Mouse (Mus musculus) limb, embryonic 10.5 days (tissue): Measurements from ENCODE around the gene Gpr1. TPM values are rescaled to one million over a fixed set of nuclear protein-coding genes. Genes with fewer than 3 reads are reported as not detected.

Experiments
- DNase-seq: peaks from one replicate; pipeline ENCODE4 v3.0.0-alpha.2; 2017; ENCODE audit warnings: low spot score
- H3K27ac ChIP-seq: fragments of 300-500 bp; sonication (generic); 2 replicates; pipeline ENCODE4 v1.5.1; 2016; ENCODE audit warnings: mild to moderate bottlenecking
- H3K27me3 ChIP-seq: fragments of 300-500 bp; sonication (generic); 2 replicates; pipeline ENCODE4 v1.6.1; 2016; ENCODE audit warnings: low read depth, mild to moderate bottlenecking; ENCODE audit not compliant: poor library complexity, severe bottlenecking
- H3K36me3 ChIP-seq: fragments of 300-500 bp; sonication (generic); 2 replicates; pipeline ENCODE4 v1.6.1; 2016; ENCODE audit warnings: mild to moderate bottlenecking, moderate library complexity
- H3K4me1 ChIP-seq: fragments of 300-500 bp; sonication (generic); 2 replicates; pipeline ENCODE4 v1.6.1; 2016
- H3K4me3 ChIP-seq: fragments of 300-500 bp; sonication (generic); 2 replicates; pipeline ENCODE4 v1.5.1; 2016; ENCODE audit warnings: mild to moderate bottlenecking, moderate library complexity
- H3K9me3 ChIP-seq: fragments of 300-500 bp; sonication (generic); replicated peaks from 2 replicates; pipeline ENCODE4 v1.6.1; 2016; ENCODE audit warnings: mild to moderate bottlenecking
- WGBS: fragments of 180-500 bp; shearing (Covaris S2); methylation state at CpG from one replicate; pipeline ENCODE4 v1.1.7; 2016; 5-methylcytosine and 5-hydroxymethylcytosine counted together
- polyA plus RNA-seq: library from polyadenylated mRNA; unstranded; fragments of >200 nt; fragmentation: Nextera tagmentation; extraction: Ambion mirVana; gene quantifications from 2 replicates; pipeline ENCODE4 v1.2.1, GENCODE M21; 2016

Gpr1 gene
- polyA plus RNA-seq, 1 experiment from 2014 or later = 0.08 TPM

DNA sequence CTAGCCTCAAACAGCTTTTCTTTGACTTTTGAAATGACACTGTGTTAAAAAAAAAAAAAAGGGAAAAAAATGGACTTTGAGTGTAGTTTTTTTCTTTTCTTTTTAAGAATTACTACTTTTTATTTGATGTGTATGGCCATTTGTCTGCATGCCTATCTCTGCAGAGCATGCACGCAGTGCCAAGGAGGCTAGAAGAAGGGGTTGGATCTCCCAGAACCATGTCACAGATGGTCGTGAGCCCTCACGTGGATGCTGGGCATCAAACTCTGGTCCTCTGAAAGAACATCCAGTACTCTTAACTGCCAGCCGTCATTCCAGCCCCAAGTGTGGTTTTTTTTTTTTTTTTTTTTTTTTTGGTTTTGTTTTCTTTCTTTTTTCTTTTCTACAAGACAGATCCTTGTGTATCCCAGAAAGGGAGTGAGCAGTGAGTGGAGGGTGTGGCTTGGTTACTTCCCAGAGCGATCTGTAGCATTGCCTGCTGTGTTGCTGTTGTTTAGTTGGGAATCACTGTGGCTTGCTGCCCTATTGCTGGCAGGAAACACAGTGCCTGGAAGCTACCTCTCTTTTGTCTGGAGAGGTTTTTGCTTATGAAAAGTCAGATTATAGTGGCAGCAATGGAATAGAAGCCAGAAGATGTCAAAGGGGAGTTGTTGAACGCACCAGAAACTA is 4.3 kb downstream of the Gpr1 start:
- Histone ChIP-seq H3K27ac (no peak overlapping the region), H3K4me1 (peaks cover 15% of the 10 kb centered on the region; the same call in 1 of the 2 replicates), H3K9me3 (no peaks in the 10 kb centered on the region), H3K36me3 (no peaks in the 10 kb centered on the region), H3K27me3 (peaks cover 71% of the 10 kb centered on the region), H3K4me3 (no peak overlapping the region)
- no peak for DNase-seq
- WGBS = 25% methylated on average over 6 of the region's 6 CpGs

DNA sequence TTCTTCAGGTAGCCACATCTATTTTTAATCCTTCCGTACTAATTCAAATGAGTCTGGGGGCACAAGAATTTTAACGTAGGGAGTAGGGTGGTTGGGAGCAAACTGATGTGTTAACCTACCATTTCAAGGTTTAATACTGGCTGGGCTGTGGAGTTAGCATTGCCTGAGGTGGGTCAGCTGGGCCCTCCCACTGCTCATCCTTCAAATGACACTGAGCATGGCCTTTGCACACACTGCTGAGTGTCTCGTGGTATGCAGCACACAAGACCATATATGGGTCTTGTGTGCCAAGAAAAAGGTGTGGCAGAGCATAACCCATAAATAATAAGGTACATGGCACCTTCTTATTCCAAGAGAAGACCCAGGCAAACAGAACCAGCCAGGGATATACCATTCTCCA is 6.7 kb downstream of the Gpr1 start:
- 76% methylated on average over 3 of the region's 3 CpGs for WGBS
- Histone ChIP-seq H3K36me3 (no peaks in the 10 kb centered on the region), H3K9me3 (no peaks in the 10 kb centered on the region), H3K4me3 (no peak overlapping the region), H3K4me1 (peaks cover 19% of the 10 kb centered on the region), H3K27me3 (peaks cover 62% of the 10 kb centered on the region), H3K27ac (no peak overlapping the region)
- no peak for DNase-seq

DNA sequence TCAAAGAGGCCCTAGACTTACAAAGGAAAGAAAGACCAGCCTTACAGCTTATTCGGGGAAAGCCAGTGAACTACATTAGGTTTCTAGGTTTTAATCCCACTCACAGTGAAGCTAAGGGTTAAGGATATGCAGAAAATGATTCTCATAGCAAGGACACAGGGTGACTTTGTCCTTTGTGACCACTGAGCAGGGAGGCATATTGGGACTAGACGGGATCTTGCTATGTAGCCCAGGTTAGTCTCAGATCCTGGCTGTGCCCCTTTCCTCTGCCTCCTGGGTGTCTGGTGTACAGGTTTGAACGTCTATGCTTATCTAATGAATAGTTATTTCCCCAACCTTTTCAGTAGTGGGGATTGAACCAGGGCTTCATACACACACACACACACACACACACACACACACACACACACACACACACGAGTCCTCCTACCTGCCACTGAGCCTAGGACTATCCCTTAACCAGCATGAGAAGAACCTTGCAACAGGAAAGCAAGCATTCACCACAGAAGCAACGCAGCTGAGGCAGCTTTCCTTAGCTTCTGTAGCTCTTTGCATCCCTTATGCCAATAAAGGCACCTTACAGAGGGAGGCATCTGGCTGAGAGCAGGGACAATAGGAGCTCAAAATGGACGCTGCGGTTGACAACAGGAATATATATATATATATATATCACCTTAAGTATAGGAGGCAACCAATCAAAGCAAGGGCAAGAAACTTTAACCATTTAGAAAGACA is 9.5 kb downstream of the Gpr1 start:
- Histone ChIP-seq H3K4me3 (no peak overlapping the region), H3K4me1 (peaks cover 19% of the 10 kb centered on the region), H3K36me3 (no peaks in the 10 kb centered on the region), H3K27me3 (peaks cover 56% of the 10 kb centered on the region; the same call in 1 of the 2 replicates), H3K9me3 (peaks cover 6% of the 10 kb centered on the region; the same call in 1 of the 2 replicates), H3K27ac (no peak overlapping the region)
- 41% methylated on average over 7 of the region's 7 CpGs for WGBS
- DNase-seq = no peak

DNA sequence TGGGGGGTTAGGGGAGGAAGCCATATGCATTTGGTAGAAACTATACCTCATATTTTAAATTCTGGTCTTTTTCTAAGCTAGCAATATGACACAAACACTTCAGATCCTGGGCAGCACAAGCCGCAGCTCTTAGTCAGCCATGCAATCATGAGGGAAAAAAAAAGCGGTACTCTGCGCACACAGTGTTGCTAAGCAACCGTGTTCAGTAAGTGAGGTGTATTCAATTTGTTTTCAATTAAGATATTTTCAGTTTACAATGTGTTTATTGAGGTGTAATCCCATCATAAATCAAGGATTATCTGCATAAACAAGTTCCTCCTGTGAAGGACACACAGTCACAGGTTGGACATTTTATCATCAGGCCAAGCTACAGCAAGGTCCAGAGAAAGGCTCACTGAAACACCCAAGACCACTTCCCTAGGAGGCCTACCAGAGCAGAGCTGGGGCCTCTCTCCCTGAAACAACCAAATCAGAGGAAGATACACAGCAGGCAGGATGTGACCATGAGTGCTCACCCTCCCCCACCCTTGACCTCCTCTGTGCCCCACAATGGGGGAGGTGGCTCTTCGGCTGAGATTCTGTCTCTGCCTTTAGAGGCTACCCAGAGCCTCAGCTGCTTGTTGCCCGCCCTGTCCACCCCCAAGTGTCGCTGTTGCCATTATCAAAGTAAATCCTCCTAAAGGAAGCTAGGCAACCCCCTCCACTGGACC is 10.2 kb downstream of the Gpr1 start:
- peaks cover 19% of the 10 kb centered on the region for H3K4me1 ChIP-seq
- WGBS = 14% methylated on average over 7 of the region's 7 CpGs
- peaks cover 7% of the 10 kb centered on the region; the same call in 1 of the 2 replicates for H3K9me3 ChIP-seq
- no peak overlapping the region for H3K27ac ChIP-seq
- H3K27me3 ChIP-seq = peaks cover 52% of the 10 kb centered on the region; the same call in 1 of the 2 replicates
- peak; percentile 53 for DNase-seq
- H3K4me3 ChIP-seq = no peak overlapping the region
- no peaks in the 10 kb centered on the region for H3K36me3 ChIP-seq

DNA sequence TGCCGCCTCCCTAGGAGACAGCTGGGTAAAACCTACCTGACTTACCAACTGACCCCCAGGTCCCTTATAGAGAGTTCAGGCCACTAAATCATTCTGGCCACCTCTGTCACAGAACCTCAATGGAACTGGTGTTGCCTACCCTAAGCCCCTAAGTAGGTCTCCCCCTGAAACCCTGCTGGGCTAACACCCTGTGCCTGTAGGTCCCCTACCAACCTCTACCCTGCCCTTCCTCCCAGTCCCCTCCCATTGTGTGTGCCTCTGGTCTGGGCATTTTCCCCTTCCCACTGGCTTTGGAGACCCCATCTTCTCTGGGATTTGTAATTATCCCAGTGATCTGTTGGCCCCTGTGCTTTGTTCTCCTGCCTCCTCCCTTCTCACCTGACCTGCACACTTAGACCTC is 10.9 kb downstream of the Gpr1 start:
- Histone ChIP-seq H3K27me3 (peaks cover 52% of the 10 kb centered on the region; the same call in 1 of the 2 replicates), H3K27ac (peak overlapping the region; percentile 21; the same call in 1 of the 2 replicates), H3K4me3 (no peak overlapping the region), H3K36me3 (no peaks in the 10 kb centered on the region), H3K9me3 (peaks cover 7% of the 10 kb centered on the region; the same call in 1 of the 2 replicates), H3K4me1 (peaks cover 19% of the 10 kb centered on the region)
- no peak for DNase-seq
- WGBS = 76% methylated on average over 1 of the region's 1 CpGs

DNA sequence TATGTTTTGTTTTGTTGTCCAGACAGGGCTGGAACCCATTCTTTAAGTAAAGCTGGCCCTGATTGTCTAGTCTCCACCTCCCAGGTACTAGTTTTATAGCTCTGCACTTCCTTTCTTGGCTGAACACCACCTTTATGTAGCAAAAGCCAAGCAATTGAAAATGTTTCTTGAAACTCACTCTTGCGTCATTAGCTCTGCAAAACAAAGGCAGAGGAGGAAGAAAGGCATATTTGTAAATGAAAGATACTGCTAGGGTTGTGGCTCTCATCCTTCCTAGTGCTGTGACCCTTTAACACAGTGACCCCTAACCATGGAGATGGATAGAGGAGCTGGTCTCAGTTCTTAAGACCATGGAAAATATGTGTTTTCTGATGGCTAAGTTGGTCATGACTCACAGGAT is 12.7 kb downstream of the Gpr1 start:
- Histone ChIP-seq H3K36me3 (no peaks in the 10 kb centered on the region), H3K27me3 (peaks cover 41% of the 10 kb centered on the region; the same call in 1 of the 2 replicates), H3K4me3 (no peak overlapping the region), H3K4me1 (peaks cover 19% of the 10 kb centered on the region), H3K27ac (no peak overlapping the region), H3K9me3 (peaks cover 7% of the 10 kb centered on the region; the same call in 1 of the 2 replicates)
- no peak for DNase-seq
- WGBS = 77% methylated on average over 1 of the region's 1 CpGs

DNA sequence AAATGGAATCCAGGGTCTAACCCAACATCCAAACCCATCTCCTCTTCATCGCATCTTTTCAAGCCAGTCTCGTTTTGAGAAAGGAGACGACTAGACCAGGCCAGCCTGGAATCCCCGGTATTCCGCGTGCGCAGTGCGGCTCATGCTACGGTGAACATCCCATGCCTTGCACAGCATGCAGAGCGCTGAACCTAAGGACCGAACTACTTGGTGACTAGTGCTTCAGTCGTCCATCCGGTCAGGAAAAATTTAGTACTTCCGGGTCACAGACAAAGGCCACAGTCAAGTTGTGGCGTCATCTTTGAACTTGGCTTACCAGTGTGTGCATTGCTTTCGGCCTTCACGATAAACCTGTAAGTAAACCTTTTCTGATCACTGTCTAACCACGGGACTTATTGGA is 14.0 kb downstream of the Gpr1 start:
- no peak for DNase-seq
- H3K4me3 ChIP-seq = no peak overlapping the region
- 92% methylated on average over 18 of the region's 18 CpGs for WGBS

DNA sequence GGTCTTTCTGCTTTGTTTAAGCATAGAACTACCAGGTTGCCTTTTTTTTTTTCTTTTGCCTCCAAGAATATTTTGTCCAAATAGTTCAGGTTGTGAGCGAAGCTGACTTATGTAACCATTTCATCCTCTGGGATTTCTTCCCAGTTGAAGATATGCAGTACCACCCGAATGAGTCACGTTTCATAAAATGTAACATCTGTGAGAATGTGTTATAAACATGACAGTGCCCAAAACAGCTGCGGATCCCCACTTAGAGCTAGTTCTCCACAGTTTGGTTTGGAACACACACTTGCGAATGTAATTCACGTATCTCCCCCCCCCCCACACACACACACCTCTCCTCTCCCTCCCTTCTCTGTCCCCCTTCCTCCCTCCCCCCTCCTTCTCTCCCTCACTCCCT is 15.0 kb downstream of the Gpr1 start:
- no peak overlapping the region for H3K4me3 ChIP-seq
- no peak for DNase-seq
- 94% methylated on average over 6 of the region's 6 CpGs for WGBS

More for the DNA sequence above, 14.0 kb downstream of the Gpr1 start:
- Histone ChIP-seq H3K9me3 (peaks cover 7% of the 10 kb centered on the region; the same call in 1 of the 2 replicates), H3K27me3 (peaks cover 30% of the 10 kb centered on the region; the same call in 1 of the 2 replicates), H3K36me3 (no peaks in the 10 kb centered on the region), H3K27ac (no peak overlapping the region), H3K4me1 (peaks cover 19% of the 10 kb centered on the region)

DNA sequence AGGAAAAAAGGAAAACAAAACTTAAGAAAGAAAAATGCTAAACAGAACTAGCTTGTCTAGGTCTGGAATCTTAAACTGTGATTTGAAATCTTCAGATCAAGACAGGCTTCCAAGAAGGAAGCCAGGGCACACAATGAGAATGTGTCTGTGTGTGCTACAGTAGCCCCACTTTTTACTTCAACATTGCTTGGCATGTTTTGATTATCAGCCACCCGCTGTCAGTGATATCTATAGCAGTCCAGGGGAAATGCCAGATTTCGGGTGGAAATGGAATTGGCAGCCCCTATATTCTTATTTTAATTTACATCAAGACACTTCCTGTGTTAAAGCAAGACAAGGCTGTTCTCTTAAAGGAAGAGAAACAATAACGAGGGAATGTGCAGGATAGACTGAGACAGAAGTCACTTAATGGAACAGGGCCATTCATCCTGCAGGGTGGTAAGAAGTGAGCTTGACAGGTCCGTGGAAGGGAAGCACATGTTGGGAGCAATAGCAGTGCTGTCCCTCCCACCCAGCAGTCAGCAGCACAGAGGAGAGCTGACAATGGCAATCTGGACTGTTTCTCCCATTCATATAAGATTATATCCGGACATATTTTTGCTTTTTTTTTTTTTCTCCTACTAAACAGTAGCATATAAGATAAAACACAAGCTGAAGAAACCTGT is 18.4 kb downstream of the Gpr1 start:
- peaks cover 7% of the 10 kb centered on the region; the same call in 1 of the 2 replicates for H3K9me3 ChIP-seq
- H3K4me1 ChIP-seq = no peaks in the 10 kb centered on the region
- no peak overlapping the region for H3K27ac ChIP-seq
- no peak overlapping the region for H3K4me3 ChIP-seq
- no peaks in the 10 kb centered on the region; the same call in 1 of the 2 replicates for H3K27me3 ChIP-seq
- no peak for DNase-seq
- WGBS = 69% methylated on average over 5 of the region's 5 CpGs
- no peaks in the 10 kb centered on the region for H3K36me3 ChIP-seq

More for the DNA sequence above, 15.0 kb downstream of the Gpr1 start:
- Histone ChIP-seq H3K36me3 (no peaks in the 10 kb centered on the region), H3K27me3 (peaks cover 23% of the 10 kb centered on the region; the same call in 1 of the 2 replicates), H3K27ac (no peak overlapping the region), H3K4me1 (peaks cover 12% of the 10 kb centered on the region), H3K9me3 (peaks cover 7% of the 10 kb centered on the region; the same call in 1 of the 2 replicates)

DNA sequence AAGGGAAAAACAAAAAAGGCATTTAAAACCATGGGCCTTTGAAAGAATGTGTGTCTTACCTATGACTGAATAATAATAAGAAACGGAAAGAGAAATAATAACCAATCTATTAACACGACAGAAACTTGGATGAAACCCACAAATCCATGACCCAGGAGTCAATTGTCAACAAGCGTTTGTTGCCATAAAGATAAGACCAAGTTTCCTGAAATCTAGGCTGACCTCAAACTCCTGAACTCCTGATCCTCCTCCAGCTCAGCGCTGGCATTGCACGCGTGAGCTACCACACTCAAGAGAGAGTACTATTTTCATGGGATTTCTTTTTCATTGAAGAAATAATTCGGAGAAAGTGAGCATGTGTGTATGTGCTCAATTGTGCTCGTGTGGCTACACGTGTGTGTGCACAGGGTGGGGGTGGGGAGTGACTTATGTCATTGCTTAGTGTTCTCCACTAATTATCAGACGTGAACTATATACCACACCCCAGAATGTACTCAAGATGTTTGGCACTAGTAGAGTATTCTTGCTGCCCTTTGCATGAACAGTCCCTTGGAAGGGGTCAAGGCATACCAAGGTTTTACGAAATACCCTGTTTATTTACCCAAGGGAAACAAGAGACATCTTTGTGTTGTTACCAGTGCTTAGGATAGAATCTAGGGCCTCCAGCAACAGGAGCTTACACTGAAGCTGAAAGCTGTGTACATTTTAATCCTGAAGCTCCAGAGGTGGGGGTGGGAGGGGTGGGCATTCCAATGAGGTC is 21.9 kb downstream of the Gpr1 start:
- H3K27me3 ChIP-seq = no peaks in the 10 kb centered on the region
- WGBS = 91% methylated on average over 11 of the region's 11 CpGs
- no peaks in the 10 kb centered on the region for H3K4me1 ChIP-seq
- H3K36me3 ChIP-seq = no peaks in the 10 kb centered on the region
- H3K4me3 ChIP-seq = no peak overlapping the region
- DNase-seq = no peak
- H3K27ac ChIP-seq = no peak overlapping the region
- no peaks in the 10 kb centered on the region for H3K9me3 ChIP-seq

DNA sequence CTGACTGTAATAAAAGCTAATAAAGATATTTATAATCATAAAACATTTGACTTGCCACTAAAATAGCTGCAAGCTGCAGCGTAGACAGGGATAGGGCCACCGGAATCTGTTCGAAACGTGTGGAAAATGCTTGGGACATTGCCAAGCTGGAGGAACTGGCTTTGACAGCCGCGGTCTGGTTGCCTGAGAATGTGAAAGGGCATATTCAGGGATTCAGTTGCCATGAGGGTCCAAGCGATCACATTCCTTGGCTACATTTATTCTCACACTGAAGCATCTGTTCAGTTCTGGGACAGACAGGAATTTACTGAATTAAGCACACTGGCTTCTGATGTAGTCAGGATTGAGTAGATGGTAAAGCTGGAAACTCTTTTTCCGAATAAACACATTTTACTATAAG is 23.5 kb downstream of the Gpr1 start:
- Histone ChIP-seq H3K36me3 (no peaks in the 10 kb centered on the region), H3K27me3 (no peaks in the 10 kb centered on the region), H3K9me3 (no peaks in the 10 kb centered on the region), H3K4me3 (no peak overlapping the region), H3K27ac (no peak overlapping the region), H3K4me1 (no peaks in the 10 kb centered on the region)
- 91% methylated on average over 8 of the region's 8 CpGs for WGBS
- DNase-seq = no peak

DNA sequence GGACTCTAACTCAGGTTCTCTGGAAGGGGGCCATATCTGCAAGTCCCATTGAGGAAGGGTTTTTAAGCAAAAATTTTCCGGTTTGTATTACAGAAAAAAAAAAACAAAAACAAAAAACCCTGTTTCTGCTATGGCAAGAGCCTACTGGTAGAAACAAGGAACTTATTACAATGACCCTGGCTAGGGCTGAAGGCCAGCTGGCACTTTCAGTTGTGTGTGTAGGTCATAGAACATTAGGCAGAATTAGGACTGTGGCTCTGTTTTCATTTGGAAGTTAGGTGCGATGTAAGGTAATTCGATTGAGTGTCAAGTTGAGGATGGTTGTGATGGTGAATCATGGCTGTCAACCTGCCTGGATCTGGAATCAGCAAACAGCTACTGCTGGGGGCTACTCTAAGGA is 25.8 kb downstream of the Gpr1 start:
- no peak for DNase-seq
- Histone ChIP-seq H3K9me3 (no peaks in the 10 kb centered on the region), H3K36me3 (peaks cover 2% of the 10 kb centered on the region; the same call in 1 of the 2 replicates), H3K4me3 (no peak overlapping the region), H3K4me1 (no peaks in the 10 kb centered on the region), H3K27ac (no peak overlapping the region), H3K27me3 (no peaks in the 10 kb centered on the region)
- 92% methylated on average over 3 of the region's 3 CpGs for WGBS
